Mouse (Mus musculus): Measurements from ENCODE around the gene Rtkn2. TPM values are rescaled to one million over a fixed set of nuclear protein-coding genes. Genes with fewer than 3 reads are reported as not detected.

Gene Rtkn2
- polyA plus RNA-seq, 1 experiment: 0.09 TPM

DNA sequence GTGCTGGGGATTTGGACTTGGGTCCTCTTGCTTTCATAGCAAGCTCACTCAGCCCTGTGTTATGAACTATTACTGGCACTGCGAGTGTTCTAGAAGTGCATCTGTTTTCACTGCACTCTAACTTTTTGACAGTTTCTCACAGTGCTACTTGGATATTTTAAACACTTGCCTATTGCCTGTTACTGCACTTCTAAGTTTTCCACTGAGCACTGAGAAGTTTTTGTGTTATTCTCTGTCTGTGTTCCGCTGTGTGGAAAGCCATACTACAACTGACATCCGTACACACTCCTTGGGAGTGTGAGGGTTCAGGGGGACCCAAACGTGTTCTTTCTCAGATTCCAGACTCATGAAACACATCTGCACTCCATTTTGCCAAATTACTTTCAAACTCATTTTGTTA lies 107.6 kb downstream of the Rtkn2 start:
- no peaks in the 10 kb centered on the region for H3K36me3 ChIP-seq (ENCODE audit: control insufficient read depth, insufficient read depth, low read length)
- no peak for DNase-seq (ENCODE audit: low read depth in 1 of 2, low spot score in 2 of 2)
- H3K4me1 ChIP-seq (ENCODE audit: control insufficient read depth, insufficient read depth, insufficient read length): no peaks in the 10 kb centered on the region
- H3K27me3 ChIP-seq (ENCODE audit: control insufficient read depth, insufficient read depth, low read length): no peaks in the 10 kb centered on the region
- WGBS: 93% methylated on average over 4 of the region's 4 CpGs
- no peak overlapping the region for H3K4me3 ChIP-seq (ENCODE audit: extremely low read depth, insufficient read depth, insufficient read length)
- no peak overlapping the region for H3K27ac ChIP-seq (ENCODE audit: insufficient read depth, low read length)
- TF ChIP-seq POLR2A (IDR thresholded peaks at IDR 0.05; ENCODE audit: low read depth, low read length): no peak
- TF ChIP-seq CTCF (IDR thresholded peaks at IDR 0.05; ENCODE audit: extremely low read depth, insufficient read depth, insufficient read length, insufficient replicate concordance): no peak

DNA sequence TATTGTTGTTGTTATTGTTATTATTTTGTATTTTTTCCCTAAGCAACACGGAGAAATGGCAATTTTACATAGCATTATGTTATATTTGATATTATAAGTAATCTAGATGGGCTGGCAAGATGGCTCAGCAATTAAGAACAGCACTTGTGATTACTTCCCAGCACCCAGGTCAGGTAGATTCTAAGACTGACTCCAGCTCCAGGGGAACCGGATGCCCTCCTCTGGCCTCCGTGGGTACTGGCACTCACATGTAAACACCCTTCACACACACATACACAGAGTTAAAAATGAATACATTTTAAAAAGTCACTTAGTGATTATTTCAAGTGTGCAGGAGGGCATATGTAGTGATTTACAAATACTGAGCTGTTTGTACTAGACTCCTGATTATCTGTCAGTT lies 108.4 kb downstream of the Rtkn2 start:
- Histone ChIP-seq H3K27ac (ENCODE audit: insufficient read depth, low read length) (no peak overlapping the region), H3K4me1 (ENCODE audit: control insufficient read depth, insufficient read depth, insufficient read length) (no peaks in the 10 kb centered on the region), H3K27me3 (ENCODE audit: control insufficient read depth, insufficient read depth, low read length) (no peaks in the 10 kb centered on the region), H3K4me3 (ENCODE audit: extremely low read depth, insufficient read depth, insufficient read length) (no peak overlapping the region), H3K36me3 (ENCODE audit: control insufficient read depth, insufficient read depth, low read length) (no peaks in the 10 kb centered on the region)
- no peak for DNase-seq (ENCODE audit: low read depth in 1 of 2, low spot score in 2 of 2)
- 92% methylated on average over 3 of the region's 3 CpGs for WGBS
- TF ChIP-seq POLR2A (IDR thresholded peaks at IDR 0.05; ENCODE audit: low read depth, low read length): no peak
- no peak for TF ChIP-seq CTCF (IDR thresholded peaks at IDR 0.05; ENCODE audit: extremely low read depth, insufficient read depth, insufficient read length, insufficient replicate concordance)

DNA sequence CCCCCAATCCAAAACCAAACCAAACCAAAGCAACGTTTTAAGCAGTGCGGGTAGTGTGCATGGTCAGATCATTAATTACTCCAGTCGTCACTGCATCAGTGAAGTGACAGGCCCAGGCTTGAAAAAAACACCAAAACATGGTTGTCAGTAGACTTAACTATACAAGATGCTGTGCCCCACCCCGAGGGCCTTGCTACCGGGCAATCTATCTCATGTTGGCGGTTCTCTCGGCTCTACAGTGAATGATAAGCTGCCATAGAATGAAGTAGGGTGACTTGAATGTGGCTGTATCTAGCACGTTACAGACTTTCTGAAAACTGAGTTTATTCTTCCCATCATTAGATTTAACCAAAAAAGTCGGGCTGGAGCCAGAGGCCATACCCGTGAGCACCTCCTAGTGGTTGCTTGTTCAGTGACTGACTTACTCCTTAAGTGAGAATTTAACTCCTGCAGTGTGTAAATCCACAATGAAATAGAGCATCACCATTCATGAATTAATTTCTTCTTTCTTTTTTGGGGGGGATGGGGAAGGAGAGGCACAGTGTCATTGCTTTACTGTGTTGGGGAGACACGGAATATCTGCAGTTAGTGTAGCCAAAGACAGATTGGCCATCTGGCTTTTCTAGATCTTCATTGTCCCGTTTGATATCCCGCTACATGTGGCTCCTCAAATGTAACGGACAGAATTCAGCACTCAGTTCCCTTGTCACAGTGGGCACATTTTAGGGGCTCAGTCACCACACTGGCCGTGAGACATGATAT lies 110.2 kb downstream of the Rtkn2 start:
- no peak overlapping the region for H3K4me3 ChIP-seq (ENCODE audit: extremely low read depth, insufficient read depth, insufficient read length)
- no peaks in the 10 kb centered on the region for H3K27me3 ChIP-seq (ENCODE audit: control insufficient read depth, insufficient read depth, low read length)
- H3K4me1 ChIP-seq (ENCODE audit: control insufficient read depth, insufficient read depth, insufficient read length): no peaks in the 10 kb centered on the region
- no peak overlapping the region for H3K27ac ChIP-seq (ENCODE audit: insufficient read depth, low read length)
- H3K36me3 ChIP-seq (ENCODE audit: control insufficient read depth, insufficient read depth, low read length): peaks cover 5% of the 10 kb centered on the region; the same call in 1 of the 2 replicates
- no peak for DNase-seq (ENCODE audit: low read depth in 1 of 2, low spot score in 2 of 2)
- peak; percentile 33; the same call in 1 of the 2 replicates for TF ChIP-seq CTCF (IDR thresholded peaks at IDR 0.05; ENCODE audit: extremely low read depth, insufficient read depth, insufficient read length, insufficient replicate concordance)
- no peak for TF ChIP-seq POLR2A (IDR thresholded peaks at IDR 0.05; ENCODE audit: low read depth, low read length)
- WGBS: 68% methylated on average over 15 of the region's 15 CpGs

DNA sequence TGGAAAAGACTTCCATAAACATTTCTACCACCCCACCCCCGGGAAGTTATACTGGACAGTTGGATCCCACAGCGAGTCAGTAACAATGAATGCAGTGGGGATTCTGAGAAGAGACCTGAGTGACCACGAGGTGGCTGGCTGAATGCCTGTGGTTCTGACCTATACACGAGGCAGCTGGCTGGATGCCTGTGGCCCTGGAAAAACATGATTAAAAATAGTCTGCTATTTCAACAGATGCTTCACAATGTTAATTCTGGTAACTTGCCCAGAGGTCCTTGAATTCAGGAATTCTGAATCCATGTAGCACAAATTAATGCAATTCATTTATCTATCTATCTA lies 110.8 kb downstream of the Rtkn2 start:
- no peak for DNase-seq (ENCODE audit: low read depth in 1 of 2, low spot score in 2 of 2)
- WGBS: 51% methylated on average over 4 of the region's 4 CpGs
- Histone ChIP-seq H3K4me3 (ENCODE audit: extremely low read depth, insufficient read depth, insufficient read length) (no peak overlapping the region), H3K27ac (ENCODE audit: insufficient read depth, low read length) (no peak overlapping the region), H3K27me3 (ENCODE audit: control insufficient read depth, insufficient read depth, low read length) (no peaks in the 10 kb centered on the region), H3K4me1 (ENCODE audit: control insufficient read depth, insufficient read depth, insufficient read length) (no peaks in the 10 kb centered on the region), H3K36me3 (ENCODE audit: control insufficient read depth, insufficient read depth, low read length) (peaks cover 5% of the 10 kb centered on the region; the same call in 1 of the 2 replicates)
- TF ChIP-seq CTCF (IDR thresholded peaks at IDR 0.05; ENCODE audit: extremely low read depth, insufficient read depth, insufficient read length, insufficient replicate concordance) (no peak), POLR2A (IDR thresholded peaks at IDR 0.05; ENCODE audit: low read depth, low read length) (no peak)

DNA sequence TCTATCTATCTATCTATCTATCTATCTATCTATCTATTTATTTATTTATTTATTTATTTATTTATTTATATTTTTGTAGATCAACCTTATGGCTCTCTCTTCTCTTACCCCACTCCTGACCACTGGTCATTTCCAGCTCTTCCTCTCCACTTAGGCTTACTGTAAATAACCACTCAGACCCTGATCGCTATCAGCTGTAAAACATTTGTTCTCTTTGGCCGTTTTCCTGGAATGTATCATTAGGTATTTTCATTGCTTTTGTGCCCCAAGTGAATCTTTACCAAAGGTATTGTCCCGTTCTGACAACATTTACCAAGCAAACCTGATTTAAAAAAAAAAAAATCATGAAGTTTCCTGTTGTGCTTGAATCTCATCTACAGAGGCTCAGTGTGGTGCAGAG lies 111.2 kb downstream of the Rtkn2 start:
- Histone ChIP-seq H3K4me1 (ENCODE audit: control insufficient read depth, insufficient read depth, insufficient read length) (no peaks in the 10 kb centered on the region), H3K36me3 (ENCODE audit: control insufficient read depth, insufficient read depth, low read length) (peaks cover 5% of the 10 kb centered on the region; the same call in 1 of the 2 replicates), H3K27ac (ENCODE audit: insufficient read depth, low read length) (no peak overlapping the region), H3K27me3 (ENCODE audit: control insufficient read depth, insufficient read depth, low read length) (no peaks in the 10 kb centered on the region), H3K4me3 (ENCODE audit: extremely low read depth, insufficient read depth, insufficient read length) (no peak overlapping the region)
- 75% methylated on average over 3 of the region's 3 CpGs for WGBS
- TF ChIP-seq CTCF (IDR thresholded peaks at IDR 0.05; ENCODE audit: extremely low read depth, insufficient read depth, insufficient read length, insufficient replicate concordance): no peak
- TF ChIP-seq POLR2A (IDR thresholded peaks at IDR 0.05; ENCODE audit: low read depth, low read length): no peak
- DNase-seq (ENCODE audit: low read depth in 1 of 2, low spot score in 2 of 2): no peak

GRCm38 (mm10) chr10:68091011-68091410 lies 111.6 kb downstream of the Rtkn2 start:
- TF ChIP-seq POLR2A (IDR thresholded peaks at IDR 0.05; ENCODE audit: low read depth, low read length) (no peak), CTCF (IDR thresholded peaks at IDR 0.05; ENCODE audit: extremely low read depth, insufficient read depth, insufficient read length, insufficient replicate concordance) (no peak)
- no peaks in the 10 kb centered on the region for H3K4me1 ChIP-seq (ENCODE audit: control insufficient read depth, insufficient read depth, insufficient read length)
- no peak overlapping the region for H3K27ac ChIP-seq (ENCODE audit: insufficient read depth, low read length)
- WGBS: 89% methylated on average over 11 of the region's 11 CpGs
- H3K4me3 ChIP-seq (ENCODE audit: extremely low read depth, insufficient read depth, insufficient read length): no peak overlapping the region
- no peak for DNase-seq (ENCODE audit: low read depth in 1 of 2, low spot score in 2 of 2)
- peaks cover 7% of the 10 kb centered on the region for H3K36me3 ChIP-seq (ENCODE audit: control insufficient read depth, insufficient read depth, low read length)
- H3K27me3 ChIP-seq (ENCODE audit: control insufficient read depth, insufficient read depth, low read length): no peaks in the 10 kb centered on the region

- Histone ChIP-seq H3K27me3 (ENCODE audit: control insufficient read depth, insufficient read depth, low read length) (no peaks in the 10 kb centered on the region), H3K4me3 (ENCODE audit: extremely low read depth, insufficient read depth, insufficient read length) (no peak overlapping the region), H3K4me1 (ENCODE audit: control insufficient read depth, insufficient read depth, insufficient read length) (no peaks in the 10 kb centered on the region), H3K27ac (ENCODE audit: insufficient read depth, low read length) (no peak overlapping the region), H3K36me3 (ENCODE audit: control insufficient read depth, insufficient read depth, low read length) (peaks cover 16% of the 10 kb centered on the region)
- DNase-seq (ENCODE audit: low read depth in 1 of 2, low spot score in 2 of 2): no peak
- 59% methylated on average over 4 of the region's 4 CpGs for WGBS
- TF ChIP-seq POLR2A (IDR thresholded peaks at IDR 0.05; ENCODE audit: low read depth, low read length) (no peak), CTCF (IDR thresholded peaks at IDR 0.05; ENCODE audit: extremely low read depth, insufficient read depth, insufficient read length, insufficient replicate concordance) (no peak)
Measured at GRCm38 (mm10) chr10:68091840-68092239, 112.5 kb downstream of the Rtkn2 start.

Data from spleen, adult 2 months (tissue).